Mouse (Mus musculus): ENCODE results near the gene Plcl2.

Gene Plcl2

DNA sequence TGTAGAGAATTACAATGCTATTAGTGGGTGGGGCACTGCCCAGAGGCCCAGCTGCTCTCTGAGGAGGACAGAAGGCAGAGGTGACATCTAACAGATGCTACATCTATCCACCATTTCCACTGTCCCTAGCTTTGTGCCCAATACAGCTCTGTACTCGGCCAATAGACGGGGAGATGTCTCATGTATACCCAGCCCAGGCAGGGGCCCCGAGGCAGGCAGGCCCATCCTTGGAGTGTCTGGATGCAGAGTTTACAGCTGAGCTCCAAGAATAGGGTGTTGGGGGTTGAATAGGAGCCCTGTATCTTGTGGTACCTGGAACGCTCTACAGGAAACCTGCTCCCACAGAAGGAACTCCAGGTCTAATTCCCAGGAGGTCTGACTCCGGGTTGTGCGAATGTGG, 225.6 kb downstream of the Plcl2 start:
- DNase-seq (ENCODE audit: low read depth, low spot score) = no peak

DNA sequence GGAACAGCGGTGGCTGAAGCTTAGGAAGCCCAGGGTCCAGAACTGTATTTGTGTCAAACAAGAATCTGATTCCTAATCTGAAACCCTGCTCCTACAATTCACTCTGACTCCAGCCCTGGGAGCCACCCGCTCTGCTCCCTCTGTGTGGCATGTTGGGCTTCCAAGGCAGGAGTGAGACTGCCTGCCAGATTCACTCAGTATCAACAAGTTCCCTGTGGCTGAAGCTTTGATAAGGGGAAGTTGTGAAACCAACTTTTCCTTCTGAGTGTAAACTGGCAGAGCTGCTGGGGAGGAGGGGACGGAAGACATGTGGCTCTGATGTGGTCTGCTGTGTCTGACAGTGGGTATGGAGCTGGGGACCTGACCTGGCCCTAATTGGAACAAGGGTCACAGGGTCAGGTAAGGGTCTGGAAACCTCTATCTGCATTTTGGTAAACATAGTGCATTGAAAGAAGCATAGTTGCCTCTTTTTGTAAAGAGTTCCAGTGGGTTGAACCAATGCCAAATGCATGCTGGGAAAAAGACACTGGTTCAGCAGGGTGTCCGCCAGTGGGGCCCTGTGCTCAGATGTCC, 226.3 kb downstream of the Plcl2 start:
- no peak for DNase-seq (ENCODE audit: low read depth, low spot score)

DNA sequence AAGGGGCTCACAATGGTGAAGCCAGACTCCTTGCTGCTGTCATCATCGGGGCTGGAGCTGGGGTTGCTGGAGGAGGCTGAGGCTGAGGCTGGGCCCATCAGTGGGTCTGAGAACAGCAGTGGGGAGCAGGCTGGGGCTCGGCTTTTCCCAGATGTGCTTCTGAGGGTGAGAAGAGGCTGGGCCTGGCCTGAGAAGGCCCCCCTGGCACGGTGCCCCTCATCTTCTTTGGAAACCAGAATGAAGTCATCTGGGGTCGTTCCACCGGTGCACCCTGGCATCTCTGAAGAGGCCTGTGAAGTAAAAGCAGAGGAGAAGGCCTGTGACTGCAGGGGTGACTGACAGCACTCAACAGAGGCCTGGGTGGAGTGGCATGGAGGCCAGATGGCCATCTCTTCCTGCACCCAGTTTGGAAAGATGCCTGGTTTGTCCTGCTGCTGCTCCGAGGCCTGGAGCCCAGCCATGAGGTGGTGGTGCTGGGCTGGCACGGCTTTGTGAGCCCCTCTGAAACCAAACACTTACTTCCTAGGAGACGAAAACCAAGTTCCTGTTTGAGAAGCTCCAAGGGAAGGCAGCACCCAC, 226.8 kb downstream of the Plcl2 start:
- no peak for DNase-seq (ENCODE audit: low read depth, low spot score)

DNA sequence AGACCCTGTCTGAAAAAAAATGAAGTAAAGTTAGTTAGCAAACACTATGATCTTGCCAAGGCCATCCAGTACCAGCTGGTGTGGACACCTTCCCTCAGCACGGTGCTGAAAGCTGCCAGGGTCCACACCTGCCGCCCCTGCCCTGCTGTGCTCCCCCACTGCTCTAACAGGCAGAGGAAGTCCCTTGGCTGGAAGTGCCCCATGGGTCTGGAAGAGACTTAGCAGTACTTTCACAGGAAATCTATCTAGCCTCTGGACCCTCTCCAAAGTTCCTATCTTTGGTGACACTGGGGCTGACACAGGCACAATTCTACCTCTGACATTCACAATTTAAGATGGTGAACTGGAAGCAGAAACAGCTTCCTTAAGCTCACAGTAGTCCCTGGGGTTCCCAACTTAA, 227.9 kb downstream of the Plcl2 start:
- no peak for DNase-seq (ENCODE audit: low read depth, low spot score)
